Mouse (Mus musculus) gastrocnemius, postnatal 14 days (tissue): ENCODE data around the gene Esrrb. TPM values are rescaled to one million over a fixed set of nuclear protein-coding genes. Genes with fewer than 3 reads are reported as not detected.

Source experiments
- DNase-seq: peaks from one replicate; pipeline ENCODE4 v3.0.0; 2021; ENCODE audit warnings: mixed read lengths
- intact Hi-C: fragments of 180-260 bp; cut with DNase I; formaldehyde crosslinking; loops from one replicate; pipeline ENCODE4 v1.15.1; 2025; ENCODE audit warnings: low total_unique reads
- total RNA-seq, 2 experiments: library from RNA; stranded (reverse); gene quantifications; 2 replicates each; pipeline ENCODE4 v1.2.3; 2021

Gene Esrrb
- total RNA-seq, 2 experiments from 2014 or later, result 1.6 to 2.9 TPM

GRCm38 (mm10) chr12:86488005-86488404 lies 127.1 kb downstream of the Esrrb start:
- no peak for DNase-seq
- intact Hi-C loops, result no loop called here

DNA sequence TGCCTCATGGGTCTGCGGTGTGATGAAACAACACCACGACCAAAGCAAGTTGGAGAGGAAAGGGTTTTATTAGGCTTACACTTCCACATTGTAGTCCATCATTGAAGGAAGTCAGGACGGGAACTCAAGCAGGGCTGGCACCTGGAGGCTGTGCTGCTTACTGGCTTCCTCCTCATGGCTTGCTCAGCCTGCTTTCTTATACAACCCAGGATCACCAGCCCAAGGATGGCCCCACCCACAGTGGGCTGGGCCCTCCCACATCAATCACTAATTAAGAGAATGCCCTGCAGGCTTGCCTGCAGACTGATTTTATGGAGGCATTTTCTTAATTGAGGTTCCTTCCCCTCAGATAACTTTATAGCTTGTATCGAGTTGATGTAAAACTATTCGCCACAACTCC lies 129.1 kb downstream of the Esrrb start:
- intact Hi-C loops, result no loop called here
- DNase-seq, result no peak

DNA sequence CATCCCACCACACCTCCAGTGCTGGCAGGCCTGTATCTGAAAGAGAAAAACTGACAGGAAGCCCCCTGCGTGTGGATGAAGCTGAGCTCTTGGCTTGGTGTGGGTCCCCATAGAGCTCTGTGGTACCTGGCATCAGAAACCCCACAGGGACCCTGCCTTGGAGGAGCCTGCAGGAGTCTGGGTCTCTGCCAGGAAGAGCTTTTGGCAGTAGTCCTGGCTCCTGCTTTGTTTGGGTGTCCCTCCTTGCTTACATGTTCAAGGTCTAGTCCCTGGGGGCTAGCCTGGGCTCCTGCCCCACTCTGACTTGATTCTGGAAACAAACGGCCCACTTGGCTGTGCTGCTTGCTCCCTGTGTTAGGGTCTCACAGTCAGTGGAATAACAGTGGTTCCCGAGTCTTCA lies 130.6 kb downstream of the Esrrb start:
- intact Hi-C loops, result no loop called here
- no peak for DNase-seq

GRCm38 (mm10) chr12:86492822-86493221 lies 131.9 kb downstream of the Esrrb start:
- DNase-seq, result peak; percentile 24
- intact Hi-C loops, result no loop called here

- intact Hi-C loops, result no loop called here
Measured at GRCm38 (mm10) chr12:86497126-86497525, 136.2 kb downstream of the Esrrb start.

GRCm38 (mm10) chr12:86498765-86499164 lies 137.8 kb downstream of the Esrrb start:
- DNase-seq, result peak; percentile 77
- intact Hi-C loops, result no loop called here

More at GRCm38 (mm10) chr12:86497126-86497525, 136.2 kb downstream of the Esrrb start:
- no peak for DNase-seq

DNA sequence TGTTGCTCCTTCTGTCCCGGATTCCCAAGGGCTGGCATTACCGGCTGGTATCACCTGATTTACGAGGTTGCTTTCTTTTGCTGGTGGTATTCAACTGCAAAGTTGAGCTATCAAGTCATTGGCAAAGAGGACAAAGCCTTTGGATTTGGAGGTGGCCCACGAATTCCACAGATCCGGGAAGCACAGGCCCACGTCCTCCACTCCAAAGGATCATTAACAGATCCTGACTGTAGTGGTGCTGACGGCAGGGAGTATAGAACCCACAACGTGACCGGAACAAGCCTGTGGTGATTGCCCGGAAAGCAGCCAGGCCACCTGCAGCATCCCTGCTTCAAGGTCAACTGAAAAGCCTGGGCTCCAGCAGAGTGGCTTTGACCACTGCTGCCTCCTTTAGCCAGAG lies 140.8 kb downstream of the Esrrb start:
- intact Hi-C loops, result no loop called here
- DNase-seq, result no peak

DNA sequence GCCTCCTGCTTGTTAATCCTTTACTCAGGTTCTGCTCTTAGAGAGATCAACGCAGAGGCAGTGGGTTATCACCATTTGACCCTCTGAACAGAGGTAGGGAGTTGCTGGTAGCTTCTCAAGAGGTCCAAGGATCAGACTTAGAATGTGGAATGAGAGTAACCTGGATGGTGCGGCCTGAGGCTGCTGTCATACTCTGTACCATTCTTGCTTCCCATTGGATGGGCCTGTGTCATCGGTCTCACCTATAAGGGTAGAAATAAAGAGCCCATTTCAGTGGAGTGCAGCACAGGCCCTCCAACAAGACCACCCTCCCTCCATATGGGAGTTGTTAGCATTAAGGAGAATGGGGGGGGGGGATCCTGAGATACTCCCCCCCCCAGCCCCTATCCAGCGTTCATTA lies 143.0 kb downstream of the Esrrb start:
- intact Hi-C loops, result no loop called here
- no peak for DNase-seq

DNA sequence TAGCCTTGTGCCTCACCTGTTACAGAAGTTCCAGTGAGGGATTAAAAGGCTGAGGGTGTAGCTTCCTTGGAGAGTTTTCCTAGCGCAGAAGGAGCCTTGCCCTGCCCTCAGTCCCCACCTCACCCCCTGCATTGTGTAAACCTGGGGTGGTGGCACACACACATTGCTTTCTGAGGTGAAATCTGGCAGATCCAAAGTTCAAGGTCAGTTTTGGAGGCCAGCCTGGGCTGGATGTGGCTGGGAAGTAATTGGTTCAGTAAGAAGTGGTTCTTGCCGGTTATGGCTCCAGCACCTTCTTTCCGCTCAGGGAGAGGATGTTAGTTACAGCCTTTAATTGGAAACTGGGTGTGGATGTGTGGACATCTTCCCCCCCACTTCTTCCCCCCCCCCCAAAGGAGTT lies 143.4 kb downstream of the Esrrb start:
- intact Hi-C loops, result no loop called here
- no peak for DNase-seq

- no peak for DNase-seq
- intact Hi-C loops, result no loop called here
Measured at GRCm38 (mm10) chr12:86507741-86508140, 146.8 kb downstream of the Esrrb start.

DNA sequence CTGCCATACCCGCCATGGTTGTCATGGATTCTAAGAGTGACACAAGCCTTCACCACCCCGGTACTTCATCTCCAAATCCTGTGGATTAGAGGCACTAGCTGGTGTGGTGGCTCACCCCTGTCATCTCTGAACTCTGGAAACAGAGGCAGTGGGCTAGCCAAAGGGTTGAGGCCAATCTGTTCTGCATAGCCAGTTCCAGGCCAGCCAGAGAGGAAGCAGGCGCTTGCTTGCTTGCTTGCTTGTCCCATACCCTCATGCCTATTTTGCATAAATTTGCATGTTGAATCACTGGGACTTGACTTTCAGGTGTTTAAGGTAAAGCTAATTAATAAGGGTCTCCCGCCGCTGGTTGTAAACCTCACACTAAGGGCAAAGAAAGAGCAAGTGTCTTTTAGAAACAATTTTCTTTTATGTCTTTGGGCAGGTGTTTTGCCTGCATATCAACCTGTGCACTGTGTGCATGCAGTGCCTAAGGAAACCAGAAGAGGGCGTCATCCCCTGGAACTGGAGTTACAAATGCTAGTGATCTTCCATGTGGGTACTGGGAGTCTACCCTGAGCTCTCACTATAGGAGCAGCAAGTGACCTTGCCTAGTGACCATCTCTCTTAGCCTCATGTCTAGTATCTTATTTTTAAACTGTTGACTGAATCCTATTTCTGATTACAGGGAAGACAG lies 147.5 kb downstream of the Esrrb start:
- no peak for DNase-seq
- intact Hi-C loops, result no loop called here

GRCm38 (mm10) chr12:86509295-86510279 lies 148.7 kb downstream of the Esrrb start:
- DNase-seq, result no peak
- intact Hi-C loops, result no loop called here

- intact Hi-C loops, result no loop called here
- DNase-seq, result no peak
Measured at GRCm38 (mm10) chr12:86512335-86512734, 151.4 kb downstream of the Esrrb start.

DNA sequence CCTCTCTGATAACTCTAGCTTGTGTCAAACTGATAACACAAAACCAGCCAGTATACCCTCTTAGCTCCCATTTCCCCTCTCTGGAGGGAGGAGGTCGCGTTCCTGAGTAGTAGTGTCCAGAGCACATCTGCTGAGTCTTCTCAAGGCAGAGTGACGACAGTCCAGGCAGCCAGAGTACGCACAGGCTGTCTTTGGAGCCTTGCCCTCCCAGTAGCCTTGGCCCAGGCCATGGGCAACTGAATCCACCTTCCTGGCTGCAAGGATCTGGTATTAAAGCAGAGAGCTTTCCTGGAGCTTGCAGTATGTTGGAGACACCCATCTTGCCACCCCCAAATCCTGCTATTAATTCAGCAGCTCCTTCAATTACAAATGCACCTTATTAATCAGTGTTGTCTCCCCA lies 152.7 kb downstream of the Esrrb start:
- DNase-seq, result no peak
- intact Hi-C loops, result no loop called here

DNA sequence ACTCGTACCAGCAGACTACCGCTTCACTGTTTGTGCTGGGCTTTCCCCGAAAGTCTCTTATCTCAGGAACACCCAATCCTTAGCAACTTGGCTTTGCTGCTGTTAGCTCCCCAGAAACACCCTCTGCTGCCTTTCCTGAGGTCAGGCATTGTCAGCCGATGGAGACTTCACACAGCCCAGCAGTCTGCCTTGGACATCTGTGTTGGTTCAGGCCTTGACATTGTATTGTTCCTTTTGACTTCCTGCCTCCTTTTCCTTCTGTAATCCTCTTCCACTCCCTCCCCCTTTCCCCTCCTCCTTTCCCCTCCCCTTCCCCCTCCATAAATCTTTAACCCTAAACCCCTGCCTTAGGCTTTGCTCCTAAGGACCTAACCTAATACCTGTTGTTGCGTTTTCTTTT lies 155.7 kb downstream of the Esrrb start:
- DNase-seq, result no peak
- intact Hi-C loops, result no loop called here

GRCm38 (mm10) chr12:86517721-86518120 lies 156.8 kb downstream of the Esrrb start:
- intact Hi-C loops, result no loop called here
- DNase-seq, result peak; percentile 39

DNA sequence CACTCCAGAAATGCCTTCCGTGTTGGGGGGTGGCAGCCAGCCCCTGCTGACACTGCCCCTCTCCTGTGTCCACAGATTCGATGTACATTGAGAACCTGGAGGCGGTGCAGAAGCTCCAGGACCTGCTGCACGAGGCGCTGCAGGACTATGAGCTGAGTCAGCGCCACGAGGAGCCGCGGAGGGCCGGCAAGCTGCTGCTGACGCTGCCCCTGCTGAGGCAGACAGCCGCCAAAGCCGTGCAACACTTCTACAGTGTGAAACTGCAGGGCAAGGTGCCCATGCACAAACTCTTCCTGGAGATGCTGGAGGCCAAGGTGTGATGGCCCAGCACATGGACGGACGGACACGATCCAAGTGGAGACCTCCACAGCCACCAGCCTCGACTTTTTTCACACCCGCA lies 157.8 kb downstream of the Esrrb start:
- intact Hi-C loops, result no loop called here
- DNase-seq, result no peak

- intact Hi-C loops, result no loop called here
- no peak for DNase-seq
Measured at GRCm38 (mm10) chr12:86534283-86534682, 173.4 kb downstream of the Esrrb start.

GRCm38 (mm10) chr12:86537799-86538198 lies 176.9 kb downstream of the Esrrb start:
- DNase-seq, result no peak
- intact Hi-C loops, result no loop called here

DNA sequence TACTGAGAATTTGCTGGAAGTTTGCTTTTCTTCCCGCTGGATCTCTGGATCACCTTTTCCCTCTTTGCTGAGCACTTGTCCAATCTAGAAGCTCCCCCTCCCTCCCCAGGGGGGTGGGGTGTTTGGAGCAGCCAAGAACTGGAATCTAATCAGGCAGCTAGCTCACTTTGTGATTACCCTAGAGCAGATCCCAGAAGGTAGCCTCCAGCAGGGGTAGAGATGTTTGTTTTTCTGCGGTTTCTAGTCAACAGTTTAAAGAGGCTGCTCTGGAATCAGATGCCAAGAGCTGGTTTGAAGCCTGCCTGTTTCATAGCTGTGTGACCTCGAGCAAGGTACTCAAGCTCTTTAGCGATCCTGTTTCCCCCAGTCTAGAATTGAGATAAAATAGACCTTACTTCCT lies 177.8 kb downstream of the Esrrb start:
- no peak for DNase-seq
- intact Hi-C loops, result no loop called here

DNA sequence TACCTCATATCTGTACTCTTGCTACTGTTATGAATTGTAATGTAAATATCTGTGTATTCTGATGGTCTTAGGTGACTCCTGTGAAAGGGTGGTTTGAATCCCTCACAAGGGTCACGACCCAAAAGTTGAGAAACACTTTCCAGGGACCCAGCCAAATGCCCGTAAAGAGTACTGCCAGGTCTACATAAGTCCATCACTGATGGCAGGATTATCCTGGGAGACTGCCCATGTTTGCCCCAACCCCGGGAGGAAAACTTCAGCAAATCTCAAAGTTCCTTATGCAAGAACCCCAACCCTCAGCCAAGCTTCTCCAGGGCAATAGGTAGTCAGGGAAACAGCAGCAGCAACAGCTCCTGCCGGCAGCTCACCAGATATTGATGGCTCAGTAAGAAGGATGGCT lies 178.6 kb downstream of the Esrrb start:
- intact Hi-C loops, result no loop called here
- DNase-seq, result no peak
